Mouse (Mus musculus): ENCODE results near the gene Gm49450.
"Not testable (repeated sequence)": the region's sequence is repeated elsewhere in the genome, so short reads cannot be mapped to it uniquely, and the experiment has no call there.

The Gm49450 gene

GRCm38 (mm10) chr15:98928598-98929240 lies 24.6 kb downstream of the Gm49450 start:
- peak; percentile 71 for DNase-seq (ENCODE audit: low read depth, low spot score)

GRCm38 (mm10) chr15:98927566-98927965 lies 25.8 kb downstream of the Gm49450 start:
- no peak for DNase-seq (ENCODE audit: low read depth, low spot score)

- DNase-seq (ENCODE audit: low read depth, low spot score), result no peak
Measured at GRCm38 (mm10) chr15:98924682-98925081, 28.7 kb downstream of the Gm49450 start.

- DNase-seq (ENCODE audit: low read depth, low spot score), result no peak
Measured at GRCm38 (mm10) chr15:98923031-98923537, 30.3 kb downstream of the Gm49450 start.

GRCm38 (mm10) chr15:98922581-98922980 lies 30.8 kb downstream of the Gm49450 start:
- no peak for DNase-seq (ENCODE audit: low read depth, low spot score)

GRCm38 (mm10) chr15:98921510-98921909 lies 31.8 kb downstream of the Gm49450 start:
- no peak for DNase-seq (ENCODE audit: low read depth, low spot score)

- not testable (repeated sequence) for DNase-seq (ENCODE audit: low read depth, low spot score)
Measured at GRCm38 (mm10) chr15:98918499-98918895, 34.9 kb downstream of the Gm49450 start.

- DNase-seq (ENCODE audit: low read depth, low spot score), result peak; percentile 98
Measured at GRCm38 (mm10) chr15:98917538-98918498, 35.5 kb downstream of the Gm49450 start, which contains the start of gene Lmbr1l. Lmbr1l (minus strand) TSS chr15:98918231.

GRCm38 (mm10) chr15:98917091-98917490 lies 36.3 kb downstream of the Gm49450 start:
- DNase-seq (ENCODE audit: low read depth, low spot score), result no peak

GRCm38 (mm10) chr15:98916016-98916415 lies 37.3 kb downstream of the Gm49450 start:
- no peak for DNase-seq (ENCODE audit: low read depth, low spot score)

- DNase-seq (ENCODE audit: low read depth, low spot score), result no peak
Measured at GRCm38 (mm10) chr15:98914903-98915302, 38.4 kb downstream of the Gm49450 start.

GRCm38 (mm10) chr15:98904692-98905091 lies 48.7 kb downstream of the Gm49450 start:
- DNase-seq (ENCODE audit: low read depth, low spot score), result no peak

- DNase-seq (ENCODE audit: low read depth, low spot score), result no peak
Measured at GRCm38 (mm10) chr15:98902600-98902999, 50.8 kb downstream of the Gm49450 start.

GRCm38 (mm10) chr15:98901530-98901929 lies 51.8 kb downstream of the Gm49450 start:
- DNase-seq (ENCODE audit: low read depth, low spot score), result no peak

- no peak for DNase-seq (ENCODE audit: low read depth, low spot score)
Measured at GRCm38 (mm10) chr15:98897928-98898800, 55.2 kb downstream of the Gm49450 start, which contains the start of gene Dhh. Dhh (minus strand) TSS chr15:98898540.

GRCm38 (mm10) chr15:98897495-98897894 lies 55.9 kb downstream of the Gm49450 start:
- no peak for DNase-seq (ENCODE audit: low read depth, low spot score)

GRCm38 (mm10) chr15:98895635-98896589 lies 57.4 kb downstream of the Gm49450 start:
- DNase-seq (ENCODE audit: low read depth, low spot score), result no peak

GRCm38 (mm10) chr15:98894746-98895634 lies 58.4 kb downstream of the Gm49450 start:
- no peak for DNase-seq (ENCODE audit: low read depth, low spot score)

Measured in retina, postnatal 7 days (tissue).